Mouse (Mus musculus) heart, embryonic 11.5 days (tissue): ENCODE results near the gene Chpf. TPM values are rescaled to one million over a fixed set of nuclear protein-coding genes. Genes with fewer than 3 reads are reported as not detected.

ENCODE experiments used
- ATAC-seq: fragments of 200-750 bp; cut with Nextera tagmentation; replicated peaks from 2 replicates; pipeline ENCODE4 v1.8.0; 2017; ENCODE audit warnings: moderate library complexity; ENCODE audit not compliant: insufficient number of reproducible peaks, low FRiP score, low TSS enrichment
- H3K27ac ChIP-seq: fragments of 300-500 bp; sonication (generic); 2 replicates; pipeline ENCODE4 v1.5.1; 2014; ENCODE audit warnings: mild to moderate bottlenecking, low read depth, low read length
- H3K27me3 ChIP-seq: fragments of 300-500 bp; sonication (generic); 2 replicates; pipeline ENCODE4 v1.6.1; 2014; ENCODE audit warnings: mild to moderate bottlenecking, low read length, mixed read lengths; ENCODE audit not compliant: control insufficient read depth, insufficient read depth
- H3K36me3 ChIP-seq: fragments of 300-500 bp; sonication (generic); 2 replicates; pipeline ENCODE4 v1.6.1; 2014; ENCODE audit warnings: mild to moderate bottlenecking, low read length, moderate library complexity, mixed read lengths; ENCODE audit not compliant: control insufficient read depth, insufficient read depth
- H3K4me1 ChIP-seq: fragments of 300-500 bp; sonication (generic); 2 replicates; pipeline ENCODE4 v1.6.1; 2014; ENCODE audit warnings: low read length; ENCODE audit not compliant: control insufficient read depth, insufficient read depth
- H3K4me2 ChIP-seq: fragments of 300-500 bp; sonication (generic); 2 replicates; pipeline ENCODE4 v1.6.1; 2014; ENCODE audit warnings: mild to moderate bottlenecking, moderate library complexity
- H3K4me3 ChIP-seq: fragments of 300-500 bp; sonication (generic); 2 replicates; pipeline ENCODE4 v1.5.1; 2014; ENCODE audit warnings: low read depth, low read length
- H3K9ac ChIP-seq: fragments of 300-500 bp; sonication (generic); 2 replicates; pipeline ENCODE4 v1.6.1; 2014; ENCODE audit warnings: mild to moderate bottlenecking, low read depth, low read length, moderate library complexity
- H3K9me3 ChIP-seq: fragments of 300-500 bp; sonication (generic); replicated peaks from 2 replicates; pipeline ENCODE4 v1.6.1; 2016; ENCODE audit warnings: low read length; ENCODE audit not compliant: control insufficient read depth
- WGBS: fragments of 180-500 bp; shearing (Covaris S2); extraction: QIAGEN DNeasy Blood & Tissue Kit; methylation state at CpG from one replicate; pipeline ENCODE4 v1.1.7; 2014; ENCODE audit not compliant: insufficient replicate concordance; 5-methylcytosine and 5-hydroxymethylcytosine counted together
- polyA plus RNA-seq: library from polyadenylated mRNA; unstranded; fragments of >200 nt; fragmentation: Nextera tagmentation; extraction: Ambion mirVana; gene quantifications from 2 replicates; pipeline ENCODE4 v1.2.1, GENCODE M21; 2014

Gene Chpf
- polyA plus RNA-seq, 1 experiment from 2014 or later, result 21.4 TPM

- H3K9me3 ChIP-seq, result no peaks in the 10 kb centered on the region
- H3K27ac ChIP-seq, result no peak overlapping the region
- H3K4me1 ChIP-seq, result peaks cover 27% of the 10 kb centered on the region
- peak overlapping the region; percentile 90 for H3K4me3 ChIP-seq
- H3K4me2 ChIP-seq, result peak overlapping the region; percentile 83
- H3K9ac ChIP-seq, result 0 out of 2 replicates have a peak overlapping the region, but pooled peaks have one; percentile 22
- peaks cover 34% of the 10 kb centered on the region for H3K27me3 ChIP-seq
- ATAC-seq, result no peak
- 12% methylated on average over 35 of the region's 35 CpGs for WGBS
- H3K36me3 ChIP-seq, result peaks cover 22% of the 10 kb centered on the region
Observed at GRCm38 (mm10) chr1:75477264-75477965, 1.7 kb downstream of the Chpf start.

- Histone ChIP-seq H3K27ac (no peak overlapping the region), H3K4me3 (no peak overlapping the region), H3K4me2 (no peak overlapping the region), H3K36me3 (peaks cover 22% of the 10 kb centered on the region), H3K9ac (no peak overlapping the region), H3K27me3 (peaks cover 24% of the 10 kb centered on the region), H3K9me3 (no peaks in the 10 kb centered on the region), H3K4me1 (peaks cover 27% of the 10 kb centered on the region)
- 94% methylated on average over 11 of the region's 11 CpGs for WGBS
- no peak for ATAC-seq
Observed at GRCm38 (mm10) chr1:75476441-75476840, 2.7 kb downstream of the Chpf start.

- Histone ChIP-seq H3K9ac (no peak overlapping the region), H3K4me3 (no peak overlapping the region), H3K4me1 (peaks cover 6% of the 10 kb centered on the region), H3K27me3 (peaks cover 27% of the 10 kb centered on the region), H3K4me2 (no peak overlapping the region), H3K27ac (no peak overlapping the region), H3K9me3 (no peaks in the 10 kb centered on the region), H3K36me3 (no peaks in the 10 kb centered on the region)
- no peak for ATAC-seq
- WGBS, result 70% methylated on average over 17 of the region's 17 CpGs
Observed at GRCm38 (mm10) chr1:75469287-75469825, 9.8 kb downstream of the Chpf start.

DNA sequence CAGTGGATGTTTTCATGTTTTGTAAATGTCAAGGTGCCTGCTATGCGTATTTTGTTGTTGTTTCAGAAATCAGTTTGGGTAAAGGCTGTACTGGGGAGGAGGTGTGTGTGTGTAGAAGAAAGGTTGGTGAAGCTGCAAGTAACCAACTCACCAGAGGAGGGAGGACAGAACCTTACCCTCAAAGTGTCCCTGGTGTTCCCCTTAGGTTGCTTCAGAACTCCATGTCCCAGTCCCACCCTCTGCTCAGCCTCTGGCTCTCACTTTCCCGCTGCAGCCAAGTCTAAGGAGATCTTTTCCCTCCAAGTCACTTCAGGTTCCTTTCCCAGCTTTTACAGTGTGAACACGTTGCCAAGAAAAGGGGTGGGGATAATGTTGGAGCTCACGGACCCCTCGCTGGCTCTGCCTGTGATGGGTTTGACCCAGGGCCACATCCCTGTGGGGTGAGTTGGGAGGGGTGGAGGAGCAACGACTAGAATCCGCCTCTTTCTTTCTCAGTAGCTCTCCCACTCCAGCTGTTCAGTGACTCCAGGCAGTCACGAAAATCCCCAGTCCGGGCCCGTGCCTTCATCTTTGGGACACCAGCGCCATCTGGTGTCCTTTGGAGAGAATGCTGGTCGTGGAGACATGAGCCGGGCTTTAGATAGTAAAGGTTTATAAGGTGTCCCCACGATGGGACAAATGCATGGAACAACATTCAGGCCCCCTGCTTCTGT, 11.7 kb downstream of the Chpf start:
- H3K36me3 ChIP-seq, result no peaks in the 10 kb centered on the region
- no peak overlapping the region for H3K4me3 ChIP-seq
- H3K9ac ChIP-seq, result 0 out of 2 replicates have a peak overlapping the region, but pooled peaks have one; percentile 5
- peak; percentile 47 for ATAC-seq
- peaks cover 20% of the 10 kb centered on the region for H3K4me1 ChIP-seq
- H3K4me2 ChIP-seq, result peak overlapping the region; percentile 16; the same call in 1 of the 2 replicates
- peaks cover 27% of the 10 kb centered on the region for H3K27me3 ChIP-seq
- H3K27ac ChIP-seq, result no peak overlapping the region
- 6% methylated on average over 14 of the region's 14 CpGs for WGBS
- H3K9me3 ChIP-seq, result no peaks in the 10 kb centered on the region

GRCm38 (mm10) chr1:75463652-75464204, 15.4 kb downstream of the Chpf start:
- ATAC-seq, result no peak
- Histone ChIP-seq H3K4me1 (peaks cover 24% of the 10 kb centered on the region), H3K27ac (no peak overlapping the region), H3K9ac (no peak overlapping the region), H3K4me3 (no peak overlapping the region), H3K27me3 (peaks cover 27% of the 10 kb centered on the region), H3K4me2 (peak overlapping the region; percentile 18; the same call in 1 of the 2 replicates), H3K9me3 (no peaks in the 10 kb centered on the region), H3K36me3 (no peaks in the 10 kb centered on the region)
- WGBS, result 54% methylated on average over 5 of the region's 5 CpGs

DNA sequence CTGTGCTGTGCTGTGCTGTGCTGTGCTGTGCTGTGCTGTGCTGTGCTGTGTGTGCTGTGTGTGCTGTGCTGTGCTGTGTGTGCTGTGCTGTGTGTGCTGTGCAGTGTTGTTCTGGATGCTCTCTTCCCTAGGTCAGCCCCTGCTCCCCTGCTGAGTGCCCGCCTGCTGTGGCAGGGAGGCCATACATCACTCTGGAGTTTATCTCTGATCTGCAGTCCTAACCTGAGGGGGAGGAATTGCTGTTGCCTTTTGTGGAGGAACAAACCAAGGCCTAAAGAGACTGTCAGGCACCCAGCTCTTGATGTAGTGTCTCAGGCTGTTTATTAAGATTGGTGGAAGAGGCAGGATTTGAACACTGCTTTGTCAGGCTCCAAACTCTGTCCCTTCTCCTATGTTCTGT, 16.5 kb downstream of the Chpf start:
- WGBS, result 28% methylated on average over 1 of the region's 1 CpGs
- H3K4me2 ChIP-seq, result no peak overlapping the region
- no peak overlapping the region for H3K4me3 ChIP-seq
- no peaks in the 10 kb centered on the region for H3K36me3 ChIP-seq
- peaks cover 25% of the 10 kb centered on the region for H3K27me3 ChIP-seq
- H3K9me3 ChIP-seq, result no peaks in the 10 kb centered on the region
- H3K9ac ChIP-seq, result no peak overlapping the region
- no peak for ATAC-seq
- no peak overlapping the region for H3K27ac ChIP-seq
- peaks cover 35% of the 10 kb centered on the region for H3K4me1 ChIP-seq

- Histone ChIP-seq H3K9ac (no peak overlapping the region), H3K4me2 (no peak overlapping the region), H3K4me3 (no peak overlapping the region), H3K4me1 (peaks cover 47% of the 10 kb centered on the region), H3K36me3 (no peaks in the 10 kb centered on the region), H3K9me3 (no peaks in the 10 kb centered on the region), H3K27me3 (peaks cover 39% of the 10 kb centered on the region), H3K27ac (no peak overlapping the region)
- no peak for ATAC-seq
- WGBS, result 50% methylated on average over 7 of the region's 7 CpGs
Observed at GRCm38 (mm10) chr1:75460297-75460696, 18.8 kb downstream of the Chpf start.

DNA sequence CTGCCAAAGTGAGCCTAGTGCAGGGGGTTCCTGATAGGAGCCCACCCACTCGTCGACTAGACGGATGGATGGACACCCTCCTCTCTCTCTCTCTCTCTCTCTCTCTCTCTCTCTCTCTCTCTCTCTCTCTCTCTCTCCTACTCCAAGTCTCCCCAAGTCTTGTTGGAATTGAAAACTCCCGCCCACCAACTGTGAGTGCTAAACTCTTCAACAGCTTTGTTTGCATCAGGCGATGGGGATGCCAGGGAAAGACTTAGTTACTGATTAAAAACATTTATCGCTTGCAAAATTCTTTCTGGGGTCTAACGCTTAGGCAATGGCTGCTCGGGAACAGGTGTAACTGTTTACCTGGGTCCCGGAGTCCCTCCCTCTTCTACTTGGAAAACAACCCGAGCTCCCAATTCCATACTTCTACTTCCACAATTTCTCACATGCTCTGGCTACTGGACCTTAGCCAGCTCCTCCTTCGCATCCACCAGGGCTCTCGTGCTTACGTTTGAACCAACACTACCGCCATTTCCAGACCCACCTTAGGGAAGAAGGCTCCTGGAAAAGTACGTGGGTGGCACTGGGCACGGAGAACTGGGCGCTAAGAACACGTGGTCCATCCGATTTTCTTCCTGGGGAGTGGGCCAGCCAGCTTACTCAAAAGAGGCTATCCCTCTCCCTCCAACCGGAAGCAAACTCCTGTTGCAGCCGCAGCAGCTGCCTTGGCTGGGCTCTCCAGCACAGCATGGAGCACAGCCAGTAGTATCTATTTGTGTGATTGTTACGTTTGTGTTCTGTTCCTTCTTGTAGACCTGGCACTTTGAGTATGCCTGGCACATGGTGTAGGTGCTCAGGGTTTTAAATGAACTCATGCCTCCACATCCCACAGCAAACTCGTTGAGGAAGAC, 20.1 kb downstream of the Chpf start:
- no peak overlapping the region; the same call in 1 of the 2 replicates for H3K27ac ChIP-seq
- H3K9ac ChIP-seq, result peak overlapping the region; percentile 28; the same call in 1 of the 2 replicates
- WGBS, result 16% methylated on average over 23 of the region's 23 CpGs
- H3K4me1 ChIP-seq, result peaks cover 42% of the 10 kb centered on the region
- peaks cover 50% of the 10 kb centered on the region for H3K27me3 ChIP-seq
- no peaks in the 10 kb centered on the region for H3K36me3 ChIP-seq
- no peak for ATAC-seq
- peak overlapping the region; percentile 16 for H3K4me3 ChIP-seq
- H3K9me3 ChIP-seq, result no peaks in the 10 kb centered on the region
- peak overlapping the region; percentile 55 for H3K4me2 ChIP-seq
